8 mouse cellular contexts compared by ENCODE assay signal in the genomic region with DNA sequence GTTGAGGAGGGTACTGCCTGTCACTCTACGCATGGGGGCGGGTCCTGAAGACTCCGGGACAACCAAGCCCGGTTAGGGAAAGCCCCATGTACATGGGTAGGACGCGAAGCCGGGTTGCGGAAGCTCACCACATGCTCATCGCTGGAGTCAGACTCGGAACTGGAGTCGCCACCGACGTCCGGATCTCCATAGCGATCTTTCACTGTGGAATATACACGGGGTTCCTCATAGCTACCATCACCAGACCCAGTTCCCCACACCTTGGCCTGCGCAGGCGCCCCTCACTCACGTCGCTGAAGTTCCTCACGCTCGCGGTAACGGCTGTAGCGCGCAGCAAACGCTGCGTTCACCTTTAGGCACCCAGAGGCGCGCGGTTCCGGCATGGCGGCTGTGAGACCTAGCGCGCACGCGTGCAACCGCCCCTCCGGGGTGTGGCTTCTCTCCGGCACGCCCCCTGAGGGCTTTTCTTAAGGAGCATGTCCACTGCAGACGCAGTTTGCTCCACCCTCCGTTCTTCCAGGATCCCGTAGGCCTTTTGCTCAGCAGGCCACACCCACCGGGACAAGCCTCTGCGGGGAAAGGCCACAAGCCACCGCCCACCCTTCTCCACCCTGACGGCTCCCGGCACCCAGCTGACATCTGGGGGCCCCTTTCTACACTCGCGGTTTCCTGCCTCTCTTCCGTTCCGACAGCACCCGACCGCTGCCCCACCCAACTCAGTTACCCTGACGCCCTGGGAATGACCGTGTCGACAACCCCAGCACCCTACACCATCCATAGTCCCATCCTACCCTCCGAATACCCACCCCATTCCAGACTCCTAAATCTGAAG. TPM values are rescaled to one million over a fixed set of nuclear protein-coding genes. Genes with fewer than 3 reads are reported as not detected.
A peak's percentile ranks its signal among the peaks of the same experiment; 100 is the strongest.
DNase-seq lines count a peak whose midpoint lies in the region; ATAC-seq and TF ChIP-seq lines count a peak whose summit lies in the region.

A gene (minus strand): TSS at position 399 of the 832 bp plus-strand sequence.

- H3K4me2 ChIP-seq in embryonic facial prominence, embryonic 13.5 days = peak within 1 kb of the TSS; percentile 78
- H3K4me2 ChIP-seq in limb, embryonic 12.5 days = peak within 1 kb of the TSS; percentile 92
- peak within 1 kb of the TSS; percentile 83 for H3K4me2 ChIP-seq in midbrain, embryonic 15.5 days

- peak within 1 kb of the TSS; percentile 92 for H3K27ac ChIP-seq in embryonic facial prominence, embryonic 13.5 days
- peak within 1 kb of the TSS; percentile 83 for H3K27ac ChIP-seq in kidney, adult 2 months (ENCODE audit: insufficient read depth, low read depth, low read length)
- H3K27ac ChIP-seq in limb, embryonic 12.5 days = peak within 1 kb of the TSS; percentile 78
- H3K27ac ChIP-seq in midbrain, embryonic 15.5 days = peak within 1 kb of the TSS; percentile 92
- H3K27ac ChIP-seq in spleen, adult 2 months (ENCODE audit: insufficient read depth, low read length) = peak within 1 kb of the TSS; percentile 94

- H3K9me3 ChIP-seq in embryonic facial prominence, embryonic 13.5 days = no peaks in the 10 kb centered on the region
- no peaks in the 10 kb centered on the region for H3K9me3 ChIP-seq in limb, embryonic 12.5 days
- no peaks in the 10 kb centered on the region for H3K9me3 ChIP-seq in midbrain, embryonic 15.5 days

- peak; percentile 99 for DNase-seq in 3134 (ENCODE audit: extremely low read depth, insufficient read length, low spot score)
- peak; percentile 99 for DNase-seq in adrenal gland, postnatal 36 days
- DNase-seq in heart, adult 18-20 months = peak; percentile 99 to 100
- peak; percentile 99 for DNase-seq in kidney, adult 2 months
- peak; percentile 94 to 95 for DNase-seq in spleen, adult 2 months (ENCODE audit: low read depth in 1 of 2, low spot score in 2 of 2)

- H3K4me3 ChIP-seq in embryonic facial prominence, embryonic 13.5 days = peak within 1 kb of the TSS; percentile 82
- H3K4me3 ChIP-seq in kidney, adult 2 months (ENCODE audit: insufficient read depth, low read depth, low read length) = peak within 1 kb of the TSS; percentile 77
- peak within 1 kb of the TSS; percentile 82 for H3K4me3 ChIP-seq in limb, embryonic 12.5 days (replicated peaks)
- peak within 1 kb of the TSS; percentile 85 for H3K4me3 ChIP-seq in midbrain, embryonic 15.5 days
- peak within 1 kb of the TSS; percentile 90 for H3K4me3 ChIP-seq in spleen, adult 2 months (ENCODE audit: extremely low read depth, insufficient read depth, insufficient read length)

- no peak for TF ChIP-seq POLR2A in kidney, adult 2 months (IDR thresholded peaks at IDR 0.05; ENCODE audit: low read depth, low read length)
- peak; percentile 86 for TF ChIP-seq POLR2A in spleen, adult 2 months (IDR thresholded peaks at IDR 0.05; ENCODE audit: low read depth, low read length)

- peaks cover 32% of the 10 kb centered on the region for H3K36me3 ChIP-seq in embryonic facial prominence, embryonic 13.5 days
- H3K36me3 ChIP-seq in kidney, adult 2 months (ENCODE audit: control insufficient read depth, insufficient read depth, low read length) = no peaks in the 10 kb centered on the region
- peaks cover 23% of the 10 kb centered on the region for H3K36me3 ChIP-seq in limb, embryonic 12.5 days
- H3K36me3 ChIP-seq in midbrain, embryonic 15.5 days (replicated peaks) = peaks cover 5% of the 10 kb centered on the region; the same call in 1 of the 2 replicates
- peaks cover 18% of the 10 kb centered on the region for H3K36me3 ChIP-seq in spleen, adult 2 months (ENCODE audit: control insufficient read depth, insufficient read depth, low read length)

- TF ChIP-seq CTCF in kidney, adult 2 months (conservative IDR thresholded peaks at IDR 0.05; ENCODE audit: insufficient read depth, insufficient read length, low read depth, low read length) = no peak
- TF ChIP-seq CTCF in spleen, adult 2 months (IDR thresholded peaks at IDR 0.05; ENCODE audit: extremely low read depth, insufficient read depth, insufficient read length, insufficient replicate concordance) = no peak

- peak within 1 kb of the TSS; percentile 83 for H3K9ac ChIP-seq in embryonic facial prominence, embryonic 13.5 days
- peak within 1 kb of the TSS; percentile 76 for H3K9ac ChIP-seq in limb, embryonic 12.5 days (replicated peaks)
- H3K9ac ChIP-seq in midbrain, embryonic 15.5 days = peak within 1 kb of the TSS; percentile 77

- H3K27me3 ChIP-seq in embryonic facial prominence, embryonic 13.5 days = no peaks in the 10 kb centered on the region
- no peaks in the 10 kb centered on the region for H3K27me3 ChIP-seq in kidney, adult 2 months (replicated peaks; ENCODE audit: control insufficient read depth, insufficient read depth, low read length)
- no peaks in the 10 kb centered on the region for H3K27me3 ChIP-seq in limb, embryonic 12.5 days
- no peaks in the 10 kb centered on the region for H3K27me3 ChIP-seq in midbrain, embryonic 15.5 days (replicated peaks)
- no peaks in the 10 kb centered on the region for H3K27me3 ChIP-seq in spleen, adult 2 months (ENCODE audit: control insufficient read depth, insufficient read depth, low read length)

- peak; percentile 70 for ATAC-seq in embryonic facial prominence, embryonic 13.5 days (ENCODE audit: insufficient number of reproducible peaks, insufficient read depth, low FRiP score, low TSS enrichment, low read depth)
- ATAC-seq in limb, embryonic 12.5 days (ENCODE audit: insufficient number of reproducible peaks, insufficient read depth, low FRiP score, low TSS enrichment, low read depth) = peak; percentile 57
- peak; percentile 75 for ATAC-seq in midbrain, embryonic 15.5 days (replicated peaks)

- H3K4me1 ChIP-seq in embryonic facial prominence, embryonic 13.5 days = peaks cover 32% of the 10 kb centered on the region
- H3K4me1 ChIP-seq in kidney, adult 2 months (ENCODE audit: control insufficient read depth, insufficient read depth, low read length) = peaks cover 10% of the 10 kb centered on the region; the same call in 1 of the 2 replicates
- peaks cover 26% of the 10 kb centered on the region for H3K4me1 ChIP-seq in limb, embryonic 12.5 days (replicated peaks)
- peaks cover 37% of the 10 kb centered on the region for H3K4me1 ChIP-seq in midbrain, embryonic 15.5 days
- peaks cover 10% of the 10 kb centered on the region; the same call in 1 of the 2 replicates for H3K4me1 ChIP-seq in spleen, adult 2 months (ENCODE audit: control insufficient read depth, insufficient read depth, insufficient read length)

- WGBS in embryonic facial prominence, embryonic 13.5 days = under 1% methylated on average over 59 of the region's 59 CpGs
- under 1% methylated on average over 59 of the region's 59 CpGs for WGBS in kidney, adult 2 months
- under 1% methylated on average over 59 of the region's 59 CpGs for WGBS in limb, embryonic 12.5 days
- under 1% methylated on average over 59 of the region's 59 CpGs for WGBS in midbrain, embryonic 15.5 days
- WGBS in spleen, adult 2 months = under 1% methylated on average over 59 of the region's 59 CpGs

RNA-seq across cellular contexts. Expression of the gene that starts here (rescaled TPM):
- total RNA-seq in adrenal gland, postnatal 36 days (2021) = 10 to 100 TPM; 24.8 to 32.2 TPM
- 16.8 and 19.2 TPM in 2 replicates for polyA plus RNA-seq in embryonic facial prominence, embryonic 13.5 days (2015; fragmentation: Nextera tagmentation; extraction: Ambion mirVana)
- total RNA-seq in heart, adult 18-20 months (2021) = 10 to 100 TPM; 10.6 to 17.2 TPM
- polyA plus RNA-seq in kidney, adult 2 months (2012; rRNA removed) = 14.2 and 15.9 TPM in 2 replicates
- polyA plus RNA-seq in limb, embryonic 12.5 days (2016; fragmentation: Nextera tagmentation; extraction: Ambion mirVana) = 18.1 and 22.2 TPM in 2 replicates
- 17.1 and 20.8 TPM in 2 replicates for polyA plus RNA-seq in midbrain, embryonic 15.5 days (2015; fragmentation: Nextera tagmentation; extraction: Ambion mirVana)
- polyA plus RNA-seq in spleen, adult 2 months (2012; rRNA removed) = 40.8 and 43.1 TPM in 2 replicates

Comparison
In these comparisons a context has a peak if more than half of its experiments do, and no peak if none do; other contexts are left out.
1. Peak in every context shown above with its lines: DNase-seq, ATAC-seq, H3K4me3 ChIP-seq and H3K27ac ChIP-seq.